Mouse (Mus musculus) stomach, embryonic 14.5 days (tissue): ENCODE measurements around the gene Sgip1. TPM values are rescaled to one million over a fixed set of nuclear protein-coding genes. Genes with fewer than 3 reads are reported as not detected.

ENCODE experiments used
- ATAC-seq: fragments of 200-750 bp; cut with Nextera tagmentation; 2 replicates; pipeline ENCODE4 v1.8.0; 2017; ENCODE audit warnings: low read depth, moderate TSS enrichment; ENCODE audit not compliant: insufficient number of reproducible peaks, insufficient read depth, low FRiP score
- H3K27ac ChIP-seq: fragments of 300-500 bp; sonication (generic); 2 replicates; pipeline ENCODE4 v1.5.1; 2014; ENCODE audit warnings: mild to moderate bottlenecking, low read length, moderate library complexity, mixed read lengths
- H3K27me3 ChIP-seq: fragments of 300-500 bp; sonication (generic); 2 replicates; pipeline ENCODE4 v1.6.1; 2014; ENCODE audit warnings: low read length, control low read depth, mixed read lengths; ENCODE audit not compliant: control insufficient read depth, insufficient read depth
- H3K36me3 ChIP-seq: fragments of 300-500 bp; sonication (generic); 2 replicates; pipeline ENCODE4 v1.6.1; 2014; ENCODE audit warnings: mild to moderate bottlenecking, control low read depth, low read length, moderate library complexity, mixed read lengths; ENCODE audit not compliant: control insufficient read depth, insufficient read depth
- H3K4me1 ChIP-seq: fragments of 300-500 bp; sonication (generic); 2 replicates; pipeline ENCODE4 v1.6.1; 2014; ENCODE audit warnings: low read length, control low read depth, mixed read lengths; ENCODE audit not compliant: control insufficient read depth, insufficient read depth
- H3K4me2 ChIP-seq: fragments of 300-500 bp; sonication (generic); replicated peaks from 2 replicates; pipeline ENCODE4 v1.6.1; 2014; ENCODE audit warnings: low read depth, low read length, control low read depth
- H3K4me3 ChIP-seq: fragments of 300-500 bp; sonication (generic); 2 replicates; pipeline ENCODE4 v1.5.1; 2014; ENCODE audit warnings: low read depth, low read length, control low read depth
- H3K9ac ChIP-seq: fragments of 300-500 bp; sonication (generic); replicated peaks from 2 replicates; pipeline ENCODE4 v1.6.1; 2014; ENCODE audit warnings: low read depth, mild to moderate bottlenecking, control low read depth, low read length, moderate library complexity, mixed read lengths
- H3K9me3 ChIP-seq: fragments of 300-500 bp; sonication (generic); 2 replicates; pipeline ENCODE4 v1.6.1; 2016; ENCODE audit warnings: low read depth, low read length, control low read depth; ENCODE audit not compliant: control insufficient read depth
- WGBS: fragments of 180-500 bp; shearing (Covaris S2); extraction: QIAGEN DNeasy Blood & Tissue Kit; methylation state at CpG from one replicate; pipeline ENCODE4 v1.1.7; 2014; 5-methylcytosine and 5-hydroxymethylcytosine counted together
- polyA plus RNA-seq: library from polyadenylated mRNA; unstranded; fragments of >200 nt; fragmentation: Nextera tagmentation; extraction: Ambion mirVana; gene quantifications from 2 replicates; pipeline ENCODE4 v1.2.1, GENCODE M21; 2014

Gene Sgip1
- polyA plus RNA-seq, 1 experiment from 2014 or later: 10.4 TPM

GRCm38 (mm10) chr4:103006266-103006665 lies 265.2 kb downstream of the Sgip1 start:
- 77% methylated on average over 5 of the region's 5 CpGs for WGBS
- H3K4me1 ChIP-seq: no peaks in the 10 kb centered on the region
- no peak overlapping the region for H3K27ac ChIP-seq
- H3K9ac ChIP-seq: no peak overlapping the region
- no peaks in the 10 kb centered on the region for H3K27me3 ChIP-seq
- ATAC-seq: no peak
- no peak overlapping the region for H3K4me2 ChIP-seq
- H3K4me3 ChIP-seq: no peak overlapping the region
- H3K36me3 ChIP-seq: no peaks in the 10 kb centered on the region
- no peaks in the 10 kb centered on the region for H3K9me3 ChIP-seq

GRCm38 (mm10) chr4:103006943-103007418 lies 265.9 kb downstream of the Sgip1 start:
- Histone ChIP-seq H3K4me3 (no peak overlapping the region), H3K36me3 (no peaks in the 10 kb centered on the region), H3K4me1 (no peaks in the 10 kb centered on the region), H3K4me2 (no peak overlapping the region), H3K9me3 (no peaks in the 10 kb centered on the region), H3K9ac (no peak overlapping the region), H3K27me3 (no peaks in the 10 kb centered on the region), H3K27ac (no peak overlapping the region)
- no peak for ATAC-seq
- WGBS: 16% methylated on average over 4 of the region's 4 CpGs

GRCm38 (mm10) chr4:103010734-103011133 lies 269.6 kb downstream of the Sgip1 start:
- no peaks in the 10 kb centered on the region for H3K27me3 ChIP-seq
- no peak overlapping the region for H3K27ac ChIP-seq
- no peak overlapping the region for H3K9ac ChIP-seq
- H3K9me3 ChIP-seq: no peaks in the 10 kb centered on the region
- no peak overlapping the region for H3K4me3 ChIP-seq
- H3K4me1 ChIP-seq: no peaks in the 10 kb centered on the region
- ATAC-seq: no peak
- WGBS: 92% methylated on average over 4 of the region's 4 CpGs
- no peak overlapping the region for H3K4me2 ChIP-seq
- no peaks in the 10 kb centered on the region for H3K36me3 ChIP-seq

GRCm38 (mm10) chr4:103011823-103012222 lies 270.7 kb downstream of the Sgip1 start:
- H3K9ac ChIP-seq: no peak overlapping the region
- H3K9me3 ChIP-seq: no peaks in the 10 kb centered on the region

GRCm38 (mm10) chr4:103013490-103013889 lies 272.4 kb downstream of the Sgip1 start:
- no peaks in the 10 kb centered on the region for H3K4me1 ChIP-seq
- no peak overlapping the region for H3K27ac ChIP-seq
- no peaks in the 10 kb centered on the region for H3K36me3 ChIP-seq
- no peak overlapping the region; the same call in 1 of the 2 replicates for H3K4me2 ChIP-seq
- no peak overlapping the region for H3K4me3 ChIP-seq
- H3K27me3 ChIP-seq: no peaks in the 10 kb centered on the region
- ATAC-seq: no peak
- WGBS: 12% methylated on average over 4 of the region's 4 CpGs
- no peaks in the 10 kb centered on the region for H3K9me3 ChIP-seq
- H3K9ac ChIP-seq: no peak overlapping the region

More at GRCm38 (mm10) chr4:103011823-103012222, 270.7 kb downstream of the Sgip1 start:
- no peaks in the 10 kb centered on the region for H3K36me3 ChIP-seq
- H3K27me3 ChIP-seq: no peaks in the 10 kb centered on the region
- H3K4me1 ChIP-seq: no peaks in the 10 kb centered on the region
- no peak overlapping the region for H3K4me3 ChIP-seq
- no peak for ATAC-seq
- 29% methylated on average over 7 of the region's 7 CpGs for WGBS
- H3K4me2 ChIP-seq: no peak overlapping the region
- H3K27ac ChIP-seq: no peak overlapping the region

Other genes starting within 250 kb of the Sgip1 start
- 1.7 and 3.1 TPM in 2 replicates for gene Tctex1d1, start 237.3 kb downstream of the Sgip1 start, polyA plus RNA-seq